Mouse (Mus musculus) stomach, postnatal 0 days (tissue): ENCODE measurements around the gene Gm29797.

Source experiments
- CTCF ChIP-seq: IDR thresholded peaks from 2 replicates; pipeline ENCODE4 v1.5.1; 2016; ENCODE audit warnings: antibody characterized with exemption, low read depth, mild to moderate bottlenecking, moderate library complexity
- EP300 ChIP-seq: optimal IDR thresholded peaks from 2 replicates; pipeline ENCODE3; 2016; ENCODE audit warnings: antibody characterized with exemption

GRCm38 (mm10) chr2:181685686-181686085, 28.9 kb downstream of the Gm29797 start:
- no peak for TF ChIP-seq CTCF
- no peak for TF ChIP-seq EP300
